Mouse (Mus musculus) heart, postnatal 0 days (tissue): ENCODE results near the gene 1700001L19Rik. TPM values are rescaled to one million over a fixed set of nuclear protein-coding genes. Genes with fewer than 3 reads are reported as not detected.

Source experiments
- ATAC-seq: fragments of 200-750 bp; cut with Nextera tagmentation; 2 replicates; pipeline ENCODE4 v1.8.0; 2017; ENCODE audit warnings: low read depth, moderate number of reproducible peaks, moderate library complexity; ENCODE audit not compliant: insufficient read depth
- DNase-seq: peaks from one replicate; pipeline ENCODE4 v3.0.0-alpha.2; 2016; ENCODE audit warnings: low spot score
- H3K27ac ChIP-seq: fragments of 300-500 bp; sonication (generic); 2 replicates; pipeline ENCODE4 v1.5.1; 2014; ENCODE audit warnings: low read depth, mild to moderate bottlenecking
- H3K27me3 ChIP-seq: fragments of 300-500 bp; sonication (generic); 2 replicates; pipeline ENCODE4 v1.6.1; 2014; ENCODE audit warnings: low read length, mixed read lengths; ENCODE audit not compliant: control insufficient read depth, insufficient read depth
- H3K36me3 ChIP-seq: fragments of 300-500 bp; sonication (generic); replicated peaks from 2 replicates; pipeline ENCODE4 v1.6.1; 2014; ENCODE audit warnings: low read length, mixed read lengths; ENCODE audit not compliant: control insufficient read depth, insufficient read depth
- H3K4me1 ChIP-seq: fragments of 300-500 bp; sonication (generic); 2 replicates; pipeline ENCODE4 v1.6.1; 2014; ENCODE audit warnings: antibody characterized with exemption; ENCODE audit not compliant: control insufficient read depth, insufficient read depth
- H3K4me2 ChIP-seq: fragments of 300-500 bp; sonication (generic); 2 replicates; pipeline ENCODE4 v1.6.1; 2014; ENCODE audit warnings: low read depth, mild to moderate bottlenecking, low read length, moderate library complexity
- H3K4me3 ChIP-seq: fragments of 300-500 bp; sonication (generic); 2 replicates; pipeline ENCODE4 v1.5.1; 2014; ENCODE audit warnings: low read depth, low read length
- H3K9ac ChIP-seq: fragments of 300-500 bp; sonication (generic); replicated peaks from 2 replicates; pipeline ENCODE4 v1.6.1; 2014; ENCODE audit warnings: low read depth, low read length, mixed read lengths
- H3K9me3 ChIP-seq: fragments of 300-500 bp; sonication (generic); replicated peaks from 2 replicates; pipeline ENCODE4 v1.6.1; 2016; ENCODE audit warnings: low read length; ENCODE audit not compliant: control insufficient read depth
- CTCF ChIP-seq: IDR thresholded peaks from 2 replicates; pipeline ENCODE4 v1.5.1; 2016; ENCODE audit warnings: antibody characterized with exemption, control low read depth, low read depth
- EP300 ChIP-seq: IDR thresholded peaks from 2 replicates; pipeline ENCODE4 v1.6.1; 2016; ENCODE audit warnings: antibody characterized with exemption, low read depth
- WGBS: fragments of 180-500 bp; shearing (Covaris S2); extraction: QIAGEN DNeasy Blood & Tissue Kit; methylation state at CpG from one replicate; pipeline ENCODE4 v1.1.7; 2014; 5-methylcytosine and 5-hydroxymethylcytosine counted together
- polyA plus RNA-seq: library from polyadenylated mRNA; unstranded; fragments of >200 nt; fragmentation: Nextera tagmentation; extraction: Ambion mirVana; gene quantifications from 2 replicates; pipeline ENCODE4 v1.2.1, GENCODE M21; 2015
- total RNA-seq: library from RNA; depleted of rRNA; stranded (reverse); fragments of >200 nt; gene quantifications from 2 replicates; pipeline ENCODE4 v1.2.3, GENCODE M21; 2014; ENCODE audit warnings: low replicate concordance

Gene 1700001L19Rik
- total and polyA plus RNA-seq, 2 experiments from 2014 or later: 0.29 TPM; not detected in 1

DNA sequence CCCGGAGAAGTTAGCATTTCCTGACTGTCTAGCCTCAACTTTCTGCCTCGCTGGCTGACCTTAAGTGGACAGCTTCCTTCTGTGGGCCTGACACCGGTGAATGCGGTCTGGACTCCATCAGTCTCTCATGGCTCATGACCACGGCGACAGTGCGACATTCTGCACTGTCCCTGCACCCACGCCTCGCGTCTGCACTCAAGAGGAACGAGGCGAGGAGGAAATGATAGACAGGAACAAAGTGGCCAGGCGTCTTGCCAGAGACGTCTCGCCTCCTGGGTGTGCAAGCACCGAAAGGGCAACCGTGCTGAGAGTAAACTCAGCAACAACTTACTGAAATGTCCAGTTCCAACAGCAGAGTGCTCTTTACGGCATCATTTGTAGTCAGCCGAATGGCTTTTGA is 25.0 kb upstream of the 1700001L19Rik start:
- Histone ChIP-seq H3K9me3 (no peaks in the 10 kb centered on the region), H3K27me3 (no peaks in the 10 kb centered on the region), H3K36me3 (peaks cover 43% of the 10 kb centered on the region), H3K4me2 (peak overlapping the region; percentile 25; the same call in 1 of the 2 replicates), H3K4me3 (no peak overlapping the region), H3K27ac (peak overlapping the region; percentile 69), H3K4me1 (peaks cover 6% of the 10 kb centered on the region; the same call in 1 of the 2 replicates), H3K9ac (no peak overlapping the region)
- no peak for TF ChIP-seq CTCF
- TF ChIP-seq EP300: peak; percentile 78; the same call in 1 of the 2 replicates
- ATAC-seq (peak; percentile 91), DNase-seq (peak; percentile 67)
- WGBS: 28% methylated on average over 19 of the region's 19 CpGs

DNA sequence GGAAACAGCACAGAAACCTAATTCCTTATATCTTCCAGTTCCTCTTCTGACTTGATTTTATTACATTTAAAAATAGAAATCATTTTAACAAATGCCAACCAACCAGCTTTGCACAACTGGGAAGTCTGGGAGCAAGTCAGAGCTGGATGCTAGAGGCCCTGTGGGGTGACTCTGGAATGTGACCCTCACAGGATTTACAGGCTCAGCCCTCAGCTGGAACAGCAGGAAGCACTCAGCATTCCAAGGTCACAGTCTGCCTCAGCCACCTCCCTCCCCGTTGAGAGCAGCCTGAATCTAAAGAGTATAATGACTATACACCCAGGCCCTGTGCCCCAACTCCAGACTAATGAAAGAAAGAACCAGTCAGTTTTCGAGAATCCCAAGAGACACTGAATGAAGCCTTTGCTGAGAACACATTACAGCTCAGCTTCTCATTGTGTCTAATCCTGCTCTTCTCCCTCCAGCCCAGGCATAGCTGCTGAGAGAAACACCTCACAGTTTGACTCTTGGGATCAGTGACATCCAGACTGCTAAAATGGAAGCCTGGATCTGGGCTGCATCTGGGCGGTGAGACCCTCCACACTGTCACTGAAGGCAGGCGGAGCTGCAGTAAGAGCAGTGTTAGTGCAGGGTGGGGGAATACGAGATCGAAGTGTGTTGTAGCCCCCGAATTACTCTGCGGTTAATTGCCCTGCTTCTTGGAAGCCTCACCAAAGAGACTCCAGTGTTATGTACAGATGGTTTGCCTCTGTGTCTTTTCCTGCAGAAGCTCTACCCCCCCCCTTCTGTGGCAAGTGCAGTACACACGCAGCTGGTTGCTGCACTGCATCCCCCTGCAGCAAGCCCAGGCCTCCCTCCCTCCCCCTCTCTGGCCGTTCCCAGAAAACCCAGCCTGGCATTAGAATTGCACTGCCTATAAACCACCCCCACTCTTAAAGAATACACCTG is 24.0 kb upstream of the 1700001L19Rik start:
- H3K36me3 ChIP-seq: peaks cover 38% of the 10 kb centered on the region
- H3K4me2 ChIP-seq: peak overlapping the region; percentile 25; the same call in 1 of the 2 replicates

DNA sequence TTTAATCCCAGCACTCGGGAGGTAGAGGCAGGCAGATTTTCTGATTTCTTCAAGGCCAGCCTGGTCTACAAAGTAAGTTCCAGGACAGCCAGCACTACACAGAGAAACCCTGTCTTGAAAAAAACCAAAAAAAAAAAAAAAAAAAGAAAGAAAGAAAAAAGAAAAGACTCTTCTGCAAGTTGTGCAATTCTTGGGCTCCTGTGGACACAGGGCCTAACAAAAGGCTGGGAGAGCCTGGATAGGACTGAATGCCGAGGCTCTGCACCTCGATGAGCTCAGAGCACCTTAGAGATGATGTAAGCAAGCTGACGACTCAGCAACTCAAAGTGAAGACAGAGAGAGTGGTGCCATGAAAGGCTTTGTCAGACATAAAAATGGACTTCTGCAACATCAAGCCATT is 22.8 kb upstream of the 1700001L19Rik start:
- WGBS: 81% methylated on average over 4 of the region's 4 CpGs
- Histone ChIP-seq H3K27me3 (no peaks in the 10 kb centered on the region), H3K4me1 (peaks cover 6% of the 10 kb centered on the region; the same call in 1 of the 2 replicates), H3K4me2 (no peak overlapping the region), H3K4me3 (no peak overlapping the region), H3K36me3 (peaks cover 28% of the 10 kb centered on the region), H3K9me3 (no peaks in the 10 kb centered on the region), H3K27ac (no peak overlapping the region), H3K9ac (no peak overlapping the region)
- no peak for TF ChIP-seq EP300
- TF ChIP-seq CTCF: no peak
- DNase-seq (no peak), ATAC-seq (no peak)

More for the DNA sequence above, 24.0 kb upstream of the 1700001L19Rik start:
- Histone ChIP-seq H3K4me3 (no peak overlapping the region), H3K4me1 (peaks cover 6% of the 10 kb centered on the region; the same call in 1 of the 2 replicates), H3K27me3 (no peaks in the 10 kb centered on the region), H3K27ac (peak overlapping the region; percentile 69), H3K9ac (no peak overlapping the region), H3K9me3 (no peaks in the 10 kb centered on the region)
- 52% methylated on average over 10 of the region's 10 CpGs for WGBS
- ATAC-seq (peak; percentile 77), DNase-seq (peak; percentile 39)
- no peak for TF ChIP-seq CTCF
- no peak for TF ChIP-seq EP300

GRCm38 (mm10) chr13:68577945-68578344 is 19.3 kb upstream of the 1700001L19Rik start:
- peaks cover 6% of the 10 kb centered on the region; the same call in 1 of the 2 replicates for H3K4me1 ChIP-seq
- ATAC-seq: no peak; the same call in 1 of the 2 replicates
- H3K27ac ChIP-seq: no peak overlapping the region
- H3K4me3 ChIP-seq: no peak overlapping the region
- no peak overlapping the region for H3K4me2 ChIP-seq
- H3K9me3 ChIP-seq: no peaks in the 10 kb centered on the region
- no peaks in the 10 kb centered on the region for H3K27me3 ChIP-seq
- no peak overlapping the region for H3K9ac ChIP-seq
- 70% methylated on average over 7 of the region's 7 CpGs for WGBS
- TF ChIP-seq CTCF (no peak), EP300 (no peak)
- H3K36me3 ChIP-seq: peaks cover 23% of the 10 kb centered on the region
- no peak for DNase-seq

- ATAC-seq: no peak
- peaks cover 36% of the 10 kb centered on the region for H3K36me3 ChIP-seq
- H3K4me2 ChIP-seq: peak overlapping the region; percentile 87
- peak overlapping the region; percentile 73 for H3K4me3 ChIP-seq
- no peak for DNase-seq
- WGBS: 24% methylated on average over 14 of the region's 14 CpGs
- no peaks in the 10 kb centered on the region for H3K27me3 ChIP-seq
- peak overlapping the region; percentile 72 for H3K27ac ChIP-seq
- H3K4me1 ChIP-seq: 0 out of 2 replicates have a peak, but pooled peaks cover 7% of the 10 kb centered on the region
- H3K9ac ChIP-seq: peak overlapping the region; percentile 64
- TF ChIP-seq EP300 (no peak), CTCF (no peak)
- no peaks in the 10 kb centered on the region for H3K9me3 ChIP-seq
These were observed 16.0 kb upstream of the 1700001L19Rik start for GRCm38 (mm10) chr13:68581086-68581740.
